Mouse (Mus musculus): ENCODE data around the gene Tmem59l. TPM values are rescaled to one million over a fixed set of nuclear protein-coding genes. Genes with fewer than 3 reads are reported as not detected.

Tmem59l gene
- polyA plus RNA-seq (2014; fragmentation: Nextera tagmentation; extraction: Ambion mirVana): 0.31 TPM in 1 of 2 replicates, not detected in the other

GRCm38 (mm10) chr8:70486941-70487520, at the start of gene Tmem59l:
Tmem59l (minus strand) TSS chr8:70487358.
- ATAC-seq (ENCODE audit: insufficient number of reproducible peaks, insufficient read depth, low FRiP score, low read depth): no peak
- 7% methylated on average over 33 of the region's 33 CpGs for WGBS
- H3K4me2 ChIP-seq (ENCODE audit: low read length): peak within 1 kb of the TSS; percentile 64
- H3K9ac ChIP-seq (ENCODE audit: low read length): no peak within 1 kb of the TSS
- no peaks in the 10 kb centered on the region for H3K36me3 ChIP-seq (ENCODE audit: control insufficient read depth, insufficient read depth, low read length)
- peaks cover 97% of the 10 kb centered on the region for H3K27me3 ChIP-seq (ENCODE audit: control insufficient read depth, insufficient read depth, low read length)
- no peaks in the 10 kb centered on the region for H3K9me3 ChIP-seq (ENCODE audit: control insufficient read depth, low read length)
- H3K27ac ChIP-seq (replicated peaks in 1 of 2; ENCODE audit: control insufficient read depth in 1 of 2, insufficient read depth in 1 of 2, low read depth in 2 of 2, low read length in 2 of 2): no peak within 1 kb of the TSS
- H3K4me3 ChIP-seq (ENCODE audit: control insufficient read depth in 1 of 2, insufficient read depth in 1 of 2, low read depth in 1 of 2, low read length in 2 of 2): peak within 1 kb of the TSS; percentile 27 to 37
- H3K4me1 ChIP-seq (ENCODE audit: control insufficient read depth in 2 of 2, insufficient read depth in 2 of 2, low read length in 2 of 2): peaks cover 10 to 21% of the 10 kb centered on the region in 2 experiments; a peak in 3 of 4 replicates

- no peak for ATAC-seq (ENCODE audit: insufficient number of reproducible peaks, insufficient read depth, low FRiP score, low read depth)
- Histone ChIP-seq H3K27me3 (ENCODE audit: control insufficient read depth, insufficient read depth, low read length) (no peaks in the 10 kb centered on the region), H3K9ac (ENCODE audit: low read length) (no peak overlapping the region), H3K27ac (replicated peaks in 1 of 2; ENCODE audit: control insufficient read depth in 1 of 2, insufficient read depth in 1 of 2, low read depth in 2 of 2, low read length in 2 of 2) (no peak overlapping the region), H3K4me3 (ENCODE audit: control insufficient read depth in 1 of 2, insufficient read depth in 1 of 2, low read depth in 1 of 2, low read length in 2 of 2) (no peak overlapping the region), H3K36me3 (ENCODE audit: control insufficient read depth, insufficient read depth, low read length) (peaks cover 63% of the 10 kb centered on the region), H3K4me1 (ENCODE audit: control insufficient read depth in 2 of 2, insufficient read depth in 2 of 2, low read length in 2 of 2) (peaks cover 9 to 18% of the 10 kb centered on the region in 2 experiments; a peak in 3 of 4 replicates), H3K4me2 (ENCODE audit: low read length) (no peak overlapping the region), H3K9me3 (ENCODE audit: control insufficient read depth, low read length) (no peaks in the 10 kb centered on the region)
- 66% methylated on average over 2 of the region's 2 CpGs for WGBS
These were observed 48.5 kb upstream of the Tmem59l start for GRCm38 (mm10) chr8:70535701-70536100.

- no peak overlapping the region for H3K27ac ChIP-seq (replicated peaks in 1 of 2; ENCODE audit: control insufficient read depth in 1 of 2, insufficient read depth in 1 of 2, low read depth in 2 of 2, low read length in 2 of 2)
- no peak for ATAC-seq (ENCODE audit: insufficient number of reproducible peaks, insufficient read depth, low FRiP score, low read depth)
- no peaks in the 10 kb centered on the region for H3K27me3 ChIP-seq (ENCODE audit: control insufficient read depth, insufficient read depth, low read length)
- H3K9ac ChIP-seq (ENCODE audit: low read length): no peak overlapping the region; the same call in 1 of the 2 replicates
- H3K4me1 ChIP-seq (ENCODE audit: control insufficient read depth in 2 of 2, insufficient read depth in 2 of 2, low read length in 2 of 2): peaks cover 4 to 13% of the 10 kb centered on the region in 2 experiments; a peak in 3 of 4 replicates
- WGBS: 56% methylated on average over 3 of the region's 3 CpGs
- H3K9me3 ChIP-seq (ENCODE audit: control insufficient read depth, low read length): no peaks in the 10 kb centered on the region
- H3K36me3 ChIP-seq (ENCODE audit: control insufficient read depth, insufficient read depth, low read length): peaks cover 68% of the 10 kb centered on the region
- no peak overlapping the region for H3K4me2 ChIP-seq (ENCODE audit: low read length)
- H3K4me3 ChIP-seq (ENCODE audit: control insufficient read depth in 1 of 2, insufficient read depth in 1 of 2, low read depth in 1 of 2, low read length in 2 of 2): no peak overlapping the region
These were observed 48.1 kb upstream of the Tmem59l start for GRCm38 (mm10) chr8:70535221-70535620.

GRCm38 (mm10) chr8:70534281-70534680, 47.1 kb upstream of the Tmem59l start:
- H3K27ac ChIP-seq (replicated peaks in 1 of 2; ENCODE audit: control insufficient read depth in 1 of 2, insufficient read depth in 1 of 2, low read depth in 2 of 2, low read length in 2 of 2): no peak overlapping the region
- H3K4me2 ChIP-seq (ENCODE audit: low read length): no peak overlapping the region
- H3K9ac ChIP-seq (ENCODE audit: low read length): no peak overlapping the region
- ATAC-seq (ENCODE audit: insufficient number of reproducible peaks, insufficient read depth, low FRiP score, low read depth): no peak
- H3K36me3 ChIP-seq (ENCODE audit: control insufficient read depth, insufficient read depth, low read length): peaks cover 75% of the 10 kb centered on the region
- H3K4me3 ChIP-seq (ENCODE audit: control insufficient read depth in 1 of 2, insufficient read depth in 1 of 2, low read depth in 1 of 2, low read length in 2 of 2): no peak overlapping the region
- no peaks in the 10 kb centered on the region for H3K9me3 ChIP-seq (ENCODE audit: control insufficient read depth, low read length)
- H3K27me3 ChIP-seq (ENCODE audit: control insufficient read depth, insufficient read depth, low read length): no peaks in the 10 kb centered on the region
- 91% methylated on average over 12 of the region's 12 CpGs for WGBS
- peaks cover 2 to 15% of the 10 kb centered on the region in 2 experiments; a peak in 3 of 4 replicates for H3K4me1 ChIP-seq (ENCODE audit: control insufficient read depth in 2 of 2, insufficient read depth in 2 of 2, low read length in 2 of 2)

GRCm38 (mm10) chr8:70530314-70530713, 43.2 kb upstream of the Tmem59l start:
- H3K36me3 ChIP-seq (ENCODE audit: control insufficient read depth, insufficient read depth, low read length): peaks cover 56% of the 10 kb centered on the region
- no peaks in the 10 kb centered on the region for H3K27me3 ChIP-seq (ENCODE audit: control insufficient read depth, insufficient read depth, low read length)
- peaks cover 2 to 23% of the 10 kb centered on the region in 2 experiments; a peak in 3 of 4 replicates for H3K4me1 ChIP-seq (ENCODE audit: control insufficient read depth in 2 of 2, insufficient read depth in 2 of 2, low read length in 2 of 2)
- no peak overlapping the region for H3K4me2 ChIP-seq (ENCODE audit: low read length)
- no peak overlapping the region for H3K4me3 ChIP-seq (ENCODE audit: control insufficient read depth in 1 of 2, insufficient read depth in 1 of 2, low read depth in 1 of 2, low read length in 2 of 2)
- no peak overlapping the region for H3K9ac ChIP-seq (ENCODE audit: low read length)
- no peaks in the 10 kb centered on the region for H3K9me3 ChIP-seq (ENCODE audit: control insufficient read depth, low read length)
- ATAC-seq (ENCODE audit: insufficient number of reproducible peaks, insufficient read depth, low FRiP score, low read depth): no peak
- H3K27ac ChIP-seq (replicated peaks in 1 of 2; ENCODE audit: control insufficient read depth in 1 of 2, insufficient read depth in 1 of 2, low read depth in 2 of 2, low read length in 2 of 2): no peak overlapping the region
- 87% methylated on average over 2 of the region's 2 CpGs for WGBS

- 87% methylated on average over 3 of the region's 3 CpGs for WGBS
- no peaks in the 10 kb centered on the region for H3K9me3 ChIP-seq (ENCODE audit: control insufficient read depth, low read length)
- no peak for ATAC-seq (ENCODE audit: insufficient number of reproducible peaks, insufficient read depth, low FRiP score, low read depth)
These were observed 42.6 kb upstream of the Tmem59l start for GRCm38 (mm10) chr8:70529741-70530161.

GRCm38 (mm10) chr8:70529299-70529698, 42.1 kb upstream of the Tmem59l start:
- peaks cover 46% of the 10 kb centered on the region for H3K36me3 ChIP-seq (ENCODE audit: control insufficient read depth, insufficient read depth, low read length)
- peaks cover 2 to 18% of the 10 kb centered on the region in 2 experiments; a peak in 3 of 4 replicates for H3K4me1 ChIP-seq (ENCODE audit: control insufficient read depth in 2 of 2, insufficient read depth in 2 of 2, low read length in 2 of 2)
- peak overlapping the region; percentile 30; the same call in 1 of the 2 replicates for H3K9ac ChIP-seq (ENCODE audit: low read length)
- H3K27me3 ChIP-seq (ENCODE audit: control insufficient read depth, insufficient read depth, low read length): no peaks in the 10 kb centered on the region
- H3K4me3 ChIP-seq (ENCODE audit: control insufficient read depth in 1 of 2, insufficient read depth in 1 of 2, low read depth in 1 of 2, low read length in 2 of 2): no peak overlapping the region
- H3K4me2 ChIP-seq (ENCODE audit: low read length): no peak overlapping the region
- no peaks in the 10 kb centered on the region for H3K9me3 ChIP-seq (ENCODE audit: control insufficient read depth, low read length)
- WGBS: 64% methylated on average over 5 of the region's 5 CpGs
- H3K27ac ChIP-seq (replicated peaks in 1 of 2; ENCODE audit: control insufficient read depth in 1 of 2, insufficient read depth in 1 of 2, low read depth in 2 of 2, low read length in 2 of 2): no peak overlapping the region
- no peak for ATAC-seq (ENCODE audit: insufficient number of reproducible peaks, insufficient read depth, low FRiP score, low read depth)

More at GRCm38 (mm10) chr8:70529741-70530161, 42.6 kb upstream of the Tmem59l start:
- no peak overlapping the region for H3K4me3 ChIP-seq (ENCODE audit: control insufficient read depth in 1 of 2, insufficient read depth in 1 of 2, low read depth in 1 of 2, low read length in 2 of 2)
- no peaks in the 10 kb centered on the region for H3K27me3 ChIP-seq (ENCODE audit: control insufficient read depth, insufficient read depth, low read length)
- no peak overlapping the region for H3K27ac ChIP-seq (replicated peaks in 1 of 2; ENCODE audit: control insufficient read depth in 1 of 2, insufficient read depth in 1 of 2, low read depth in 2 of 2, low read length in 2 of 2)
- H3K4me2 ChIP-seq (ENCODE audit: low read length): no peak overlapping the region
- peaks cover 2 to 18% of the 10 kb centered on the region in 2 experiments; a peak in 3 of 4 replicates for H3K4me1 ChIP-seq (ENCODE audit: control insufficient read depth in 2 of 2, insufficient read depth in 2 of 2, low read length in 2 of 2)
- H3K36me3 ChIP-seq (ENCODE audit: control insufficient read depth, insufficient read depth, low read length): peaks cover 51% of the 10 kb centered on the region
- no peak overlapping the region for H3K9ac ChIP-seq (ENCODE audit: low read length)
